Mouse (Mus musculus): ENCODE measurements around the gene AC124502.3. TPM values are rescaled to one million over a fixed set of nuclear protein-coding genes. Genes with fewer than 3 reads are reported as not detected.

The AC124502.3 gene
- polyA plus RNA-seq, 1 experiment from 2014 or later = 3.2 TPM

- no peak overlapping the region for H3K4me3 ChIP-seq
- 78% methylated on average over 8 of the region's 8 CpGs for WGBS
- H3K27ac ChIP-seq = no peak overlapping the region
- DNase-seq (ENCODE audit: low spot score) = no peak
- H3K36me3 ChIP-seq = no peaks in the 10 kb centered on the region
- H3K27me3 ChIP-seq (ENCODE audit: insufficient read depth, poor library complexity, severe bottlenecking) = 0 out of 2 replicates have a peak, but pooled peaks cover 3% of the 10 kb centered on the region
- peaks cover 11% of the 10 kb centered on the region for H3K4me1 ChIP-seq (replicated peaks)
- no peaks in the 10 kb centered on the region for H3K9me3 ChIP-seq
These were observed 25.6 kb upstream of the AC124502.3 start for GRCm38 (mm10) chr19:5013138-5013537.

- WGBS = 21% methylated on average over 8 of the region's 8 CpGs
- peaks cover 11% of the 10 kb centered on the region for H3K4me1 ChIP-seq (replicated peaks)
- DNase-seq (ENCODE audit: low spot score) = peak; percentile 40
- 0 out of 2 replicates have a peak, but pooled peaks cover 3% of the 10 kb centered on the region for H3K27me3 ChIP-seq (ENCODE audit: insufficient read depth, poor library complexity, severe bottlenecking)
- H3K36me3 ChIP-seq = no peaks in the 10 kb centered on the region
- H3K27ac ChIP-seq = no peak overlapping the region
- H3K9me3 ChIP-seq = no peaks in the 10 kb centered on the region
- no peak overlapping the region for H3K4me3 ChIP-seq
These were observed 23.7 kb upstream of the AC124502.3 start for GRCm38 (mm10) chr19:5014961-5015398.

GRCm38 (mm10) chr19:5016221-5016742 lies 22.4 kb upstream of the AC124502.3 start:
- H3K4me1 ChIP-seq (replicated peaks) = peaks cover 11% of the 10 kb centered on the region
- DNase-seq (ENCODE audit: low spot score) = no peak
- no peaks in the 10 kb centered on the region for H3K9me3 ChIP-seq
- H3K27me3 ChIP-seq (ENCODE audit: insufficient read depth, poor library complexity, severe bottlenecking) = 0 out of 2 replicates have a peak, but pooled peaks cover 3% of the 10 kb centered on the region
- H3K27ac ChIP-seq = peak overlapping the region; percentile 45; the same call in 1 of the 2 replicates
- WGBS = 45% methylated on average over 10 of the region's 10 CpGs
- no peaks in the 10 kb centered on the region for H3K36me3 ChIP-seq
- H3K4me3 ChIP-seq = 0 out of 2 replicates have a peak overlapping the region, but pooled peaks have one; percentile 11

GRCm38 (mm10) chr19:5016782-5017181 lies 21.9 kb upstream of the AC124502.3 start:
- 23% methylated on average over 12 of the region's 12 CpGs for WGBS
- H3K27ac ChIP-seq = peak overlapping the region; percentile 45; the same call in 1 of the 2 replicates
- peak; percentile 80 for DNase-seq (ENCODE audit: low spot score)
- H3K4me3 ChIP-seq = 0 out of 2 replicates have a peak overlapping the region, but pooled peaks have one; percentile 11
- H3K4me1 ChIP-seq (replicated peaks) = peaks cover 11% of the 10 kb centered on the region
- no peaks in the 10 kb centered on the region for H3K36me3 ChIP-seq
- H3K9me3 ChIP-seq = no peaks in the 10 kb centered on the region
- 0 out of 2 replicates have a peak, but pooled peaks cover 3% of the 10 kb centered on the region for H3K27me3 ChIP-seq (ENCODE audit: insufficient read depth, poor library complexity, severe bottlenecking)

GRCm38 (mm10) chr19:5017611-5018010 lies 21.1 kb upstream of the AC124502.3 start:
- no peaks in the 10 kb centered on the region for H3K36me3 ChIP-seq
- no peak for DNase-seq (ENCODE audit: low spot score)
- no peaks in the 10 kb centered on the region for H3K9me3 ChIP-seq
- H3K27me3 ChIP-seq (ENCODE audit: insufficient read depth, poor library complexity, severe bottlenecking) = 0 out of 2 replicates have a peak, but pooled peaks cover 3% of the 10 kb centered on the region
- no peak overlapping the region for H3K27ac ChIP-seq
- 85% methylated on average over 4 of the region's 4 CpGs for WGBS
- H3K4me3 ChIP-seq = no peak overlapping the region
- H3K4me1 ChIP-seq (replicated peaks) = peaks cover 11% of the 10 kb centered on the region

- H3K36me3 ChIP-seq = no peaks in the 10 kb centered on the region
- no peaks in the 10 kb centered on the region for H3K9me3 ChIP-seq
- peaks cover 11% of the 10 kb centered on the region for H3K4me1 ChIP-seq (replicated peaks)
- 74% methylated on average over 3 of the region's 3 CpGs for WGBS
- no peak overlapping the region for H3K27ac ChIP-seq
- H3K4me3 ChIP-seq = no peak overlapping the region
- DNase-seq (ENCODE audit: low spot score) = no peak
- 0 out of 2 replicates have a peak, but pooled peaks cover 3% of the 10 kb centered on the region for H3K27me3 ChIP-seq (ENCODE audit: insufficient read depth, poor library complexity, severe bottlenecking)
These were observed 20.5 kb upstream of the AC124502.3 start for GRCm38 (mm10) chr19:5018191-5018590.

- peaks cover 21% of the 10 kb centered on the region for H3K4me1 ChIP-seq (replicated peaks)
- 0 out of 2 replicates have a peak, but pooled peaks cover 3% of the 10 kb centered on the region for H3K27me3 ChIP-seq (ENCODE audit: insufficient read depth, poor library complexity, severe bottlenecking)
- 96% methylated on average over 2 of the region's 2 CpGs for WGBS
- peaks cover 6% of the 10 kb centered on the region for H3K36me3 ChIP-seq
- no peak overlapping the region for H3K27ac ChIP-seq
- H3K9me3 ChIP-seq = no peaks in the 10 kb centered on the region
- no peak for DNase-seq (ENCODE audit: low spot score)
- no peak overlapping the region for H3K4me3 ChIP-seq
These were observed 17.3 kb upstream of the AC124502.3 start for GRCm38 (mm10) chr19:5021416-5021815.

GRCm38 (mm10) chr19:5023621-5024479 lies 14.8 kb upstream of the AC124502.3 start, which contains the start of gene Slc29a2:
Gene Slc29a2, plus strand, starts transcription at chr19:5023860.
- H3K36me3 ChIP-seq = peaks cover 27% of the 10 kb centered on the region
- DNase-seq (ENCODE audit: low spot score) = peak; percentile 95
- under 1% methylated on average over 62 of the region's 62 CpGs for WGBS
- H3K27ac ChIP-seq = peak within 1 kb of the TSS; percentile 89
- no peaks in the 10 kb centered on the region for H3K9me3 ChIP-seq
- H3K4me3 ChIP-seq = peak within 1 kb of the TSS; percentile 62
- 0 out of 2 replicates have a peak, but pooled peaks cover 3% of the 10 kb centered on the region for H3K27me3 ChIP-seq (ENCODE audit: insufficient read depth, poor library complexity, severe bottlenecking)
- H3K4me1 ChIP-seq (replicated peaks) = peaks cover 18% of the 10 kb centered on the region

- Histone ChIP-seq H3K36me3 (peaks cover 50% of the 10 kb centered on the region), H3K4me3 (no peak overlapping the region)
- 87% methylated on average over 8 of the region's 8 CpGs for whole genome bisulfite sequencing
These were observed 12.6 kb upstream of the AC124502.3 start for GRCm38 (mm10) chr19:5026111-5026510.

GRCm38 (mm10) chr19:5032686-5033085 lies 6.0 kb upstream of the AC124502.3 start:
- no peak for DNase-seq (ENCODE audit: low spot score)
- no peaks in the 10 kb centered on the region for H3K9me3 ChIP-seq
- 70% methylated on average over 3 of the region's 3 CpGs for WGBS

More at GRCm38 (mm10) chr19:5026111-5026510, 12.6 kb upstream of the AC124502.3 start:
- Histone ChIP-seq H3K27ac (no peak overlapping the region), H3K9me3 (no peaks in the 10 kb centered on the region), H3K4me1 (replicated peaks) (peaks cover 18% of the 10 kb centered on the region), H3K27me3 (ENCODE audit: insufficient read depth, poor library complexity, severe bottlenecking) (0 out of 2 replicates have a peak, but pooled peaks cover 3% of the 10 kb centered on the region)
- DNase-seq (ENCODE audit: low spot score) = no peak

GRCm38 (mm10) chr19:5036577-5036976 lies 2.1 kb upstream of the AC124502.3 start:
- H3K4me1 ChIP-seq (replicated peaks) = peaks cover 31% of the 10 kb centered on the region
- H3K36me3 ChIP-seq = peaks cover 8% of the 10 kb centered on the region
- H3K27ac ChIP-seq = no peak overlapping the region
- DNase-seq (ENCODE audit: low spot score) = no peak
- H3K4me3 ChIP-seq = no peak overlapping the region
- WGBS = 85% methylated on average over 4 of the region's 4 CpGs
- no peaks in the 10 kb centered on the region for H3K9me3 ChIP-seq
- peaks cover 9% of the 10 kb centered on the region for H3K27me3 ChIP-seq (ENCODE audit: insufficient read depth, poor library complexity, severe bottlenecking)

More at GRCm38 (mm10) chr19:5032686-5033085, 6.0 kb upstream of the AC124502.3 start:
- Histone ChIP-seq H3K4me1 (replicated peaks) (peaks cover 3% of the 10 kb centered on the region), H3K36me3 (peaks cover 43% of the 10 kb centered on the region), H3K27ac (no peak overlapping the region), H3K4me3 (no peak overlapping the region), H3K27me3 (ENCODE audit: insufficient read depth, poor library complexity, severe bottlenecking) (no peaks in the 10 kb centered on the region)

GRCm38 (mm10) chr19:5037678-5038571 lies 766 bp upstream of the AC124502.3 start:
- no peaks in the 10 kb centered on the region for H3K9me3 ChIP-seq
- peak overlapping the region; percentile 93 for H3K27ac ChIP-seq
- H3K4me1 ChIP-seq (replicated peaks) = peaks cover 43% of the 10 kb centered on the region
- H3K4me3 ChIP-seq = peak overlapping the region; percentile 66
- peak; percentile 90 for DNase-seq (ENCODE audit: low spot score)
- H3K36me3 ChIP-seq = peaks cover 5% of the 10 kb centered on the region; the same call in 1 of the 2 replicates
- H3K27me3 ChIP-seq (ENCODE audit: insufficient read depth, poor library complexity, severe bottlenecking) = peaks cover 9% of the 10 kb centered on the region
- WGBS = 6% methylated on average over 32 of the region's 32 CpGs

Measured in hindbrain, embryonic 10.5 days (tissue).